Mouse (Mus musculus): ENCODE results near the gene Ptpro.

- TF ChIP-seq CTCF (IDR thresholded peaks at IDR 0.05; ENCODE audit: insufficient read depth, low read length) (no peak), POLR2A (IDR thresholded peaks at IDR 0.05; ENCODE audit: borderline replicate concordance, extremely low read depth, low read depth, low read length) (no peak)
Measured at GRCm38 (mm10) chr6:137371455-137371854, 119.3 kb downstream of the Ptpro start.
